Mouse (Mus musculus) limb, embryonic 15.5 days (tissue): ENCODE measurements around the gene Isg20. TPM values are rescaled to one million over a fixed set of nuclear protein-coding genes. Genes with fewer than 3 reads are reported as not detected.

Source experiments
- ATAC-seq: fragments of 200-750 bp; cut with Nextera tagmentation; 2 replicates; pipeline ENCODE4 v1.8.0; 2017; ENCODE audit warnings: low read depth, moderate TSS enrichment; ENCODE audit not compliant: insufficient number of reproducible peaks, low FRiP score, low TSS enrichment
- H3K27ac ChIP-seq: fragments of 300-500 bp; sonication (generic); 2 replicates; pipeline ENCODE4 v1.5.1; 2015; ENCODE audit warnings: moderate library complexity, mild to moderate bottlenecking, inconsistent platforms
- H3K27me3 ChIP-seq: fragments of 300-500 bp; sonication (generic); 2 replicates; pipeline ENCODE4 v1.6.1; 2015; ENCODE audit warnings: inconsistent platforms
- H3K36me3 ChIP-seq: fragments of 300-500 bp; sonication (generic); 2 replicates; pipeline ENCODE4 v1.6.1; 2015; ENCODE audit warnings: inconsistent platforms
- H3K4me1 ChIP-seq: fragments of 300-500 bp; sonication (generic); 2 replicates; pipeline ENCODE4 v1.6.1; 2015; ENCODE audit warnings: inconsistent platforms
- H3K4me2 ChIP-seq: fragments of 300-500 bp; sonication (generic); 2 replicates; pipeline ENCODE4 v1.6.1; 2015; ENCODE audit warnings: mild to moderate bottlenecking, inconsistent platforms
- H3K4me3 ChIP-seq: fragments of 300-500 bp; sonication (generic); 2 replicates; pipeline ENCODE4 v1.5.1; 2015; ENCODE audit warnings: mild to moderate bottlenecking, inconsistent platforms
- H3K9ac ChIP-seq: fragments of 300-500 bp; sonication (generic); 2 replicates; pipeline ENCODE4 v1.6.1; 2015; ENCODE audit warnings: inconsistent platforms
- H3K9me3 ChIP-seq: fragments of 300-500 bp; sonication (generic); 2 replicates; pipeline ENCODE4 v1.6.1; 2016; ENCODE audit warnings: inconsistent platforms
- WGBS: fragments of 180-500 bp; shearing (Covaris S2); methylation state at CpG from one replicate; pipeline ENCODE4 v1.1.7; 2015; 5-methylcytosine and 5-hydroxymethylcytosine counted together
- polyA plus RNA-seq: library from polyadenylated mRNA; unstranded; fragments of >200 nt; fragmentation: Nextera tagmentation; extraction: Ambion mirVana; gene quantifications from 2 replicates; pipeline ENCODE4 v1.2.1, GENCODE M21; 2015

Gene Isg20
- 3.9 and 4.1 TPM in 2 replicates for polyA plus RNA-seq

DNA sequence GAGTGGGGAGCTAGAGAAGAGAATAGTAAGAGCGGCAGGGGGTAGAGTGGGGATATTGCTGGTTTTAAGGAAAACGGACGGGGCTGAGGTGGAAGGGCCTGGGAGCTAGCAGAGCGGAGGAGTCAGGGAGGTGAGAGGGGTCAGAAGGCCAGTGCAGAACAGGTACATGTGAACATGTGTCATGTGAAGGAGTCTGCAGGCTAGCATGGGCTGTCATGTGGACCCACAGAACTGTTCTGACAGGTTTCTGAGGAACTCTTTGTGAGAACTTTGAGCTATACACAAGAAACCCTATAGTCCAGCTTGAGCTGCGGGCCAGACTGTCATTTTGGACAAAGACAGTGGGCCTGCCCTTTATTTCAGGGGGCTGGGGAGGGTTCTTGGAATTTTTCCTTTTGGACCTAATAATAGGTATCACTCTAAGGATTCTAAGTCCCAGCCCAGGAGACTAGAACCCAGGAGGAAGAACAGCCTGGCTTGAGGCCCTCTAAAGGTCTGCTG is at the start of gene Isg20:
TSS of gene Isg20 (plus strand) at position 451 of the 501 bp plus-strand sequence.
- Histone ChIP-seq H3K36me3 (peaks cover 11% of the 10 kb centered on the region), H3K9me3 (no peaks in the 10 kb centered on the region), H3K4me1 (peaks cover 12% of the 10 kb centered on the region), H3K27me3 (no peaks in the 10 kb centered on the region), H3K4me2 (peak within 1 kb of the TSS; percentile 30), H3K27ac (no peak within 1 kb of the TSS), H3K9ac (no peak within 1 kb of the TSS), H3K4me3 (peak within 1 kb of the TSS; percentile 2; the same call in 1 of the 2 replicates)
- WGBS: 59% methylated on average over 5 of the region's 5 CpGs
- ATAC-seq: no peak

DNA sequence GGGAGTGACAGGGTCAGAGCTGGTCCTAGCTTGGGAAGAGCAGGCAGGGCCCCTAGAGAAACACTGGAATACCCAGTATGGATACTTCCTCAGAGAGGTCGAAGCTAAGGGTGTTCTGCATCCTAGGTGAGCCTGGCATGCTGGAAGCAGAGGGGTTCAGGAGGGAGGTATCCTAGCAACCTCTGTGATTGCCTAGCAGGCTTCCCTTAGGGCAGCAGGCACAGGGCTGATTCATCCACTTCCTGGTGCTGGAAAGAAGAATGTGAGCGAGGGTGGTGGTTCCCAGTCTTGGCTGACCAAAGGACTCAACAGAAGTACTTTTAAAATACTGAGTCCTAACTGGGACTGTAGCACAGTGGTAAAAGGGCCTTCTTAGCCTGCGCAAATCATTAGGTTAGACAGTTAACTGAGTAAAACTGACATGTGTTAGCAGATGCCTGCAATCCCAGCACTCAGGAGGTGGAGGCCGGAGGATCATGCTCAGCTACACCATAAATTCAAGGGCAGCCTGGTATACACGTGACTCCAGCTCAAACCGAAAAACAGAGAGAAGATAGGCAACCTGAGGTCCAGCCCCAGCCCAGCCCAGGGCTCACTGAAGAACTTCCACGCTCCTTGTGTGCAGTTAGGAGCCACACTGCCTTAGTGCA is 49.3 kb upstream of the Isg20 start:
- Histone ChIP-seq H3K4me1 (no peaks in the 10 kb centered on the region), H3K4me3 (no peak overlapping the region), H3K36me3 (no peaks in the 10 kb centered on the region), H3K27ac (no peak overlapping the region), H3K9ac (no peak overlapping the region), H3K9me3 (no peaks in the 10 kb centered on the region), H3K27me3 (no peaks in the 10 kb centered on the region), H3K4me2 (no peak overlapping the region)
- ATAC-seq: no peak
- 58% methylated on average over 7 of the region's 7 CpGs for WGBS

DNA sequence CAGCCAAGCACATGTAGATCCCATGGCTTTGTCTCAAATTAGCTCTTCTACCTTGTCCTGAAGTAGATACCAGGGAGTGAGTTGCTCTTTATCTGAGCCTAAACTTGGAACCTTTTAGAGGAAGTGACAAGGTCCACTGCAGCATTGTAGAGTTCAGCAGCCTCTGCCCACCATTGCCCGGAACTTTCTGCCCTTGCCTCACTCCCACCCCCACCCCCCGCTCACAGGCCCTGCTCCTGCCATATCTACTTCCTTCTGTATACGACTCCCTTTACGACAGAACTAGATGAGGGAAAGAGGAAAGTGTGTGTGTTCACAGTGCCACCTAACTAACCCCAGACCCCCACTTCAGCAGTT is 48.8 kb upstream of the Isg20 start:
- WGBS: 53% methylated on average over 4 of the region's 4 CpGs
- ATAC-seq: no peak
- no peak overlapping the region for H3K4me2 ChIP-seq
- H3K27me3 ChIP-seq: no peaks in the 10 kb centered on the region
- no peaks in the 10 kb centered on the region for H3K9me3 ChIP-seq
- no peaks in the 10 kb centered on the region for H3K36me3 ChIP-seq
- no peak overlapping the region for H3K4me3 ChIP-seq
- H3K9ac ChIP-seq: no peak overlapping the region
- H3K4me1 ChIP-seq: no peaks in the 10 kb centered on the region
- no peak overlapping the region for H3K27ac ChIP-seq

DNA sequence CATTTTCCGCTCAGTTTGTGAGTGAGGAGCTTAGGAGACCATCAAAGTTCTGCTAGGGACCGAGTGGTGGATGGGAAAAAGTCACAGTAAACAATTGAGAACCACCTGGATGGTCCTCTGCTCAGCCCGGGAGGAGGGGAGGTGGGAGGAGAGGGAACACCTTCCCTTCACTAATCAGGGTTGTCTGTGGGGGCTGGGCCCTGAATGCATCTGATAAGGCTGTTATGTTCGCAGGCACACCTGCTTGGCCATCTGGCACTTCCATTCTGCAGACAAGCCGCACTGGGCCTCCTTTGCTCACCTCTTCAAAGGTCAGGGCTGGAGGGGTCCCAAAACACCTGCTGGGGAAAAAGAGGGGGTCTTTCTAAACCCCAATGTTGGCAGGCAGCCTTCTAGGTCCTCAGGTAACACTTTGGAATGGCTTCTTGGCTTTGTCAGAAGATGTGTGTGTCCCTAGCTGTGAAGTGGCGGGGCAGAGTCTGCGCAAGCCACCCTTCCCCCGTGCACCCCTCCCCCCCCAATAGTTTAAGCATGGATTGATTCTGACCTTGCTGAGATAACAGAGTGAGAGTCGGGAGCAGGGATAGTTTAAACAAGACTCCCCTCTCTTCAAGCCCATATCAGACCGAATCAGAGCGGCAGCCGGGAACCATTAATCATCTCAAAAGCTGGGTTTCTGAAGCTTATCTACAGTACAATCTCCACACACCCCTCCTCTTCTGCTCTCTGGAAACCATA is 47.8 kb upstream of the Isg20 start:
- Histone ChIP-seq H3K27me3 (no peaks in the 10 kb centered on the region), H3K9ac (no peak overlapping the region), H3K4me3 (no peak overlapping the region), H3K27ac (no peak overlapping the region), H3K9me3 (no peaks in the 10 kb centered on the region), H3K4me2 (no peak overlapping the region), H3K36me3 (no peaks in the 10 kb centered on the region), H3K4me1 (no peaks in the 10 kb centered on the region)
- ATAC-seq: no peak
- 43% methylated on average over 12 of the region's 12 CpGs for WGBS

DNA sequence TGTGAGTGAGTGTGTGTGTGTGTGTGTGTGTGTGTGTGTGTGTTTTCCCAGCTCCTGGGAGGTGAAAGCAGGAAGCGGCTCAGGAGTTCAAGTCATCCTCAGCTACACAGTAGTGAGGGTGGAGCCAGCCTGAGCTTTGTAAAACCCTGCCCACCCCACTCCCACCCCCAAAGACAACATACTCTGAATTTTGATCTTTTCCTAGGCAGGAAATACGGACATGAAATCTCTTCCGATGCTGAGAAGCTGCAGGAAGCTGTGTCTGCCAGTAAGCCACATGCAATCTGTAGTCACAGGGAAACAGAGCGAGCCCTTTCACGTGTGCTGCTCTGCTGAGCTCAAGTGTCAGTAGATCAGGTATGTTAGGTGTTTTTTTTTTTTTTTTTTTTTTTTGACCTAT is 44.5 kb upstream of the Isg20 start:
- 61% methylated on average over 5 of the region's 5 CpGs for WGBS
- Histone ChIP-seq H3K27ac (no peak overlapping the region), H3K36me3 (no peaks in the 10 kb centered on the region), H3K4me1 (no peaks in the 10 kb centered on the region), H3K9me3 (no peaks in the 10 kb centered on the region), H3K4me3 (no peak overlapping the region), H3K27me3 (no peaks in the 10 kb centered on the region), H3K9ac (no peak overlapping the region), H3K4me2 (no peak overlapping the region)
- ATAC-seq: no peak

DNA sequence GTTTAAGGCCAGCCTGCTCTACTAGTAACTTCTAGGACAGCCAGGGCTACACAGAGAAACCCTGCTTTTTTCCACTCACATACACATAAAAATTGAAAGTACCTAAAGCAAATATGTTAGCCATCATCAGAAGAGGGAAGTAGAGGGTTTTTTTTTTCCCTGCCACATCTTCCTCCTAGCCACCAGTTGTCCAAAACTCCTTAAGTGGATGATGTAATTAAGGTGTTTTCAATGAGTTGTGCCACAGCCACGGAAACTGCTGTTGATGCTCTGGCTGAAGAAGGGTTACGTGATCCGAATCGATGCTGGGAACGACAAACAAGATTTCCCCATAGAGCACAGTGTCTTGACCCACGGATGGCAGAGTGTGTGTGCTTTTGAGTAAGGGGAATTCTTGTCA is 40.9 kb upstream of the Isg20 start:
- ATAC-seq: no peak
- Histone ChIP-seq H3K36me3 (no peaks in the 10 kb centered on the region), H3K9me3 (no peaks in the 10 kb centered on the region), H3K4me2 (no peak overlapping the region), H3K27me3 (no peaks in the 10 kb centered on the region), H3K4me3 (no peak overlapping the region), H3K27ac (no peak overlapping the region), H3K4me1 (no peaks in the 10 kb centered on the region), H3K9ac (no peak overlapping the region)
- 88% methylated on average over 6 of the region's 6 CpGs for WGBS

DNA sequence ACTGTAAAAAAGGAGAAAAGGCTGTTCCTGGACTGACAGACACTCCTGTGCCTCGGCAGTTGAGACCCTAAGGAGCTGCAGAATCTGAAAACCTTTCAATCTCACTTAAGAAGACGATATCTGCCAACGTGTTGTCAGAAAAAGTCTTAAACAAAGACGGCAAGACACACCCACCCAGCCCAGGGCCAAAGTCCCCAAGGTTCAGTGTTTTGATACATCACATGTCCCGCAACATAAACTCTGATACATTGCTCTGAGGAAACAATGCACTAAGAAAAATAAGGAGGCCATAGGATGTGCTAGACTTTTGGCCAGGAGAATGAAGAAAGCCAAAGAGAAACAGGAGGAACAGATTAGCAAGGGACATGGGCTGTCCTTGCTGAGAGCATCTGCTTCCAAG is 40.4 kb upstream of the Isg20 start:
- no peak overlapping the region for H3K27ac ChIP-seq
- H3K4me1 ChIP-seq: no peaks in the 10 kb centered on the region
- H3K4me2 ChIP-seq: no peak overlapping the region
- H3K27me3 ChIP-seq: no peaks in the 10 kb centered on the region
- 72% methylated on average over 5 of the region's 5 CpGs for WGBS
- H3K9me3 ChIP-seq: no peaks in the 10 kb centered on the region
- no peak overlapping the region for H3K9ac ChIP-seq
- ATAC-seq: no peak
- no peak overlapping the region for H3K4me3 ChIP-seq
- H3K36me3 ChIP-seq: no peaks in the 10 kb centered on the region

DNA sequence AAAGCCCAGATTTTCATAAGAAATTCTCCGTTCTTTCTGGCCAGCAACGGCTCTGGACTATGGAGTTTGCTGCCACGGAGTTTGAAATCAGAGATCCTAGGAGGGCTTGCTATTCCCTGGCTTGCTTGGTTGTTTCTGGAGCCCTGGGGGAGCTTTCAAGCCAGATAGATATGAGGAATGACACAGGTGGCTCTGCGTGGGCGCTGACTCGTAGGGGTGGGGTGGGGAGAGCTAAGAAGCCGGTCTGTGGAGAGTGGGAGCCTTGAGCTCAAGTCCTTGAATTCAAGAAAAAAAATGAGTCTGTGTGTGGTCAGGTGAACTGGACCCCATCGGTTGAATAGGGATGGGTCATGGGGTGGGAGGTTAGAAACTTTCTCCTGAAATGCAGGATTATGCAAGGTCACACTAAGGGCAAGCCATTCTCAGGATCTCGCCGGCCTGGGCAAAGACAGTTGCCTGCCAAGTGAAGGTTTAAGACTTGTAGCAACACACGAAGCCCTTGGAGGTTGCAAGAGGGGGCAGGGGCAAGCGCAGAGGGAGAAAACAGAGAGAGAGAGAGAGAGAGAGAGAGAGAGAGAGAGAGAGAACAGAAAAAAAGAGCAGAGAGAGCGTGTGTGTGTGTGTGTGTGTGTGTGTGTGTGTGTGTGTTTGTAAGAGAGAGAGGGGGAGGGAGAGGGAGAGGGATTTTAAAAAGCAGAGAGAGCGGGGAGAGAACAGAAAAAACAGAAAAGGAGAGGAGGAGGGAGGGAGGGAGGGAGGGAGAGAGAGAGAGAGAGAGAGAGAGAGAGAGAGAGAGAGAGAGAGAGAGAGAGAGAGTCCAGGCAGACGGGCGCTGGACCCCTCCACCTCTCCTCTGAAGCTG is 31.4 kb upstream of the Isg20 start:
- peak overlapping the region; percentile 22 for H3K4me3 ChIP-seq
- 22% methylated on average over 14 of the region's 16 CpGs for WGBS
- H3K9ac ChIP-seq: no peak overlapping the region

DNA sequence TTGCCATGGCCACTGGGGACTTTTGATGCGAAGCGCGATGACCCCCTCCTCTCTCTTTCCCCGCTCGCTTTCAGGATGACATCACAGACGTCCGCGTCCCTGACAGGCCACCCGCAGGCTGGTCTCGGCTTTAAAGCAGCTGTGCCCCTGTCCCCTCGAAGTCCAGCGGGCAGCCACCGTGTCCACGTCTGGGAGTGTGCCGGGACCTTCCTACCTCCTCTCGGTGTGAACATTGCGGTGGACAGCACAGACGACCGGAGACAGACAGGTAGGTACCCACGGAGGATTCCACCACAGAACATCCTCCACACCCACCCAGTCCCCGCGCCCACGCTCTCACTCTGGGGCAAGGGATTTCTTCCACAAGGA is 30.8 kb upstream of the Isg20 start:
- H3K27me3 ChIP-seq: peaks cover 54% of the 10 kb centered on the region

More for the DNA sequence above, 31.4 kb upstream of the Isg20 start:
- H3K27me3 ChIP-seq: peaks cover 54% of the 10 kb centered on the region
- H3K27ac ChIP-seq: no peak overlapping the region
- no peaks in the 10 kb centered on the region for H3K9me3 ChIP-seq
- ATAC-seq: no peak
- H3K4me1 ChIP-seq: peaks cover 16% of the 10 kb centered on the region
- H3K4me2 ChIP-seq: peak overlapping the region; percentile 41
- no peaks in the 10 kb centered on the region for H3K36me3 ChIP-seq

DNA sequence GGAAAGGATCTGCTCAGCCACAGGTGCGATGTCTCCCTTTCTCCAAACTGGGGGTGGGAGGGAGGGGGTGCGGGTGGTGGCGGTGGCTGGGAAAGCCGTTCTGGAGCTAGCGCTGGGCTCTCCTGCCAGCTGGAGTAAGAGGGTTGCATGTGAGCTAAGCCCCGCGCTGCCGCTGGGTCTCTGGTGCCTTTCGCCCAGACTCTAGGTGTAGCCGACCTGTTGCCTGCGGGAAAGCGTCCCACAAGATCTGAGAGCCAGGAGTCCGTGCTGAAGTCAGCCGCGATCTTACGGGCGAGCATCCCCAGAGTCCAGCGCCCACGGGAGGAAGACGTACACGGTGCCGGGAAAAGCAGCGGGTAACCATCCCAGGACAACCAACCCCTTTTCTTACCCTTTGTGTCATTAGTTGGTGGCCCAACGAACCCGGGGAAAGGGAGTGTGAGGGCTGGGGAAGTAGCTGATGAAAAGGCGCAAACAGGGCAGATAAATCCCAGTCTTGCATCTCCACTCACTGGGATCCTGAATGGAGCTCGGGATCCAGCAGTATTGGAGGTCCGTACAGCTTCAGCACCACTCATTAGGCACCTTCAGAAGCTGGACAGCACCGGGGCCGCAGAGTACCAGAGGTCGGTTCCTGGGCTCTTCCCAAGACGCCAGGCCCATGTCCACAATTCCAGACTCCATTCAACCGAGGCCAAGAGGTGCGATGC is 30.1 kb upstream of the Isg20 start:
- WGBS: 2% methylated on average over 34 of the region's 34 CpGs
- H3K4me3 ChIP-seq: peak overlapping the region; percentile 22
- H3K27ac ChIP-seq: no peak overlapping the region
- no peaks in the 10 kb centered on the region for H3K9me3 ChIP-seq
- H3K4me1 ChIP-seq: peaks cover 16% of the 10 kb centered on the region
- no peak for ATAC-seq
- peak overlapping the region; percentile 41 for H3K4me2 ChIP-seq
- H3K9ac ChIP-seq: no peak overlapping the region
- H3K36me3 ChIP-seq: no peaks in the 10 kb centered on the region
- peaks cover 57% of the 10 kb centered on the region for H3K27me3 ChIP-seq

More for the DNA sequence above, 30.8 kb upstream of the Isg20 start:
- no peak overlapping the region for H3K9ac ChIP-seq
- H3K36me3 ChIP-seq: no peaks in the 10 kb centered on the region
- no peak overlapping the region for H3K27ac ChIP-seq
- H3K4me2 ChIP-seq: peak overlapping the region; percentile 41
- H3K4me3 ChIP-seq: peak overlapping the region; percentile 22
- no peaks in the 10 kb centered on the region for H3K9me3 ChIP-seq
- no peak for ATAC-seq
- WGBS: 3% methylated on average over 23 of the region's 23 CpGs
- H3K4me1 ChIP-seq: peaks cover 16% of the 10 kb centered on the region

DNA sequence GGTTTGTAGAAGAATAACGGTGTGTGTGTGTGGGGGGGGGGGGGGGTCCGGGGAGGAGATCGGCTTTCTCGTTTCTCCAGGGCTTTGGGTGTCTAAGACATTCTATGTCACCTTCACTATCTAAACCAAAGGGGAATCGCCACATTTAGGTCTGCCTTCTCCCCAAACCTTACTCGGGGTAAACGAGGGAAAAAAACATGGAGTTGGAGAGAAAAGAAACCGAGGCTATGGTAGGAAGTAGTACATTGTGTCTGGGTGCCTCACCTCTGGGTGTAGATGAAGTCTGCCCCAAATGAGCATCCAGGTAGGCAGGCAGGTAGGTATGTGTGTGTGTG is 29.5 kb upstream of the Isg20 start:
- Histone ChIP-seq H3K4me1 (peaks cover 16% of the 10 kb centered on the region), H3K4me2 (no peak overlapping the region), H3K36me3 (no peaks in the 10 kb centered on the region), H3K9ac (no peak overlapping the region), H3K27ac (no peak overlapping the region), H3K4me3 (no peak overlapping the region), H3K9me3 (no peaks in the 10 kb centered on the region), H3K27me3 (peaks cover 62% of the 10 kb centered on the region)
- no peak for ATAC-seq
- 10% methylated on average over 7 of the region's 8 CpGs for WGBS
